Mouse (Mus musculus): ENCODE results near the gene Il16. TPM values are rescaled to one million over a fixed set of nuclear protein-coding genes. Genes with fewer than 3 reads are reported as not detected.

The Il16 gene
- polyA plus RNA-seq, 1 experiment from 2014 or later: 1.6 TPM

- Histone ChIP-seq H3K36me3 (replicated peaks; ENCODE audit: control insufficient read depth, insufficient read depth, low read depth, low read length) (no peaks in the 10 kb centered on the region), H3K9ac (replicated peaks; ENCODE audit: low read length) (no peak overlapping the region), H3K27ac (replicated peaks; ENCODE audit: low read depth, low read length) (no peak overlapping the region), H3K4me1 (ENCODE audit: control insufficient read depth, insufficient read depth, low read length) (no peaks in the 10 kb centered on the region), H3K4me3 (ENCODE audit: low read depth, low read length) (no peak overlapping the region), H3K4me2 (ENCODE audit: low read depth, low read length) (no peak overlapping the region), H3K9me3 (replicated peaks; ENCODE audit: control insufficient read depth, low read length) (no peaks in the 10 kb centered on the region), H3K27me3 (ENCODE audit: control insufficient read depth, insufficient read depth, low read length) (no peaks in the 10 kb centered on the region)
- DNase-seq (ENCODE audit: low spot score) (no peak), ATAC-seq (replicated peaks; ENCODE audit: insufficient number of reproducible peaks, low FRiP score, low TSS enrichment, low read depth) (no peak)
- 78% methylated on average over 9 of the region's 9 CpGs for whole genome bisulfite sequencing
Observed at GRCm38 (mm10) chr7:83659159-83660065, 86.1 kb downstream of the Il16 start.

GRCm38 (mm10) chr7:83658716-83659115, 86.8 kb downstream of the Il16 start:
- Histone ChIP-seq H3K4me2 (ENCODE audit: low read depth, low read length) (no peak overlapping the region), H3K4me1 (ENCODE audit: control insufficient read depth, insufficient read depth, low read length) (no peaks in the 10 kb centered on the region), H3K36me3 (replicated peaks; ENCODE audit: control insufficient read depth, insufficient read depth, low read depth, low read length) (no peaks in the 10 kb centered on the region), H3K9ac (replicated peaks; ENCODE audit: low read length) (no peak overlapping the region), H3K27ac (replicated peaks; ENCODE audit: low read depth, low read length) (no peak overlapping the region), H3K9me3 (replicated peaks; ENCODE audit: control insufficient read depth, low read length) (no peaks in the 10 kb centered on the region), H3K27me3 (ENCODE audit: control insufficient read depth, insufficient read depth, low read length) (no peaks in the 10 kb centered on the region), H3K4me3 (ENCODE audit: low read depth, low read length) (no peak overlapping the region)
- DNase-seq (ENCODE audit: low spot score) (no peak), ATAC-seq (replicated peaks; ENCODE audit: insufficient number of reproducible peaks, low FRiP score, low TSS enrichment, low read depth) (no peak)
- WGBS: 60% methylated on average over 1 of the region's 1 CpGs

- no peak overlapping the region for H3K9ac ChIP-seq (replicated peaks; ENCODE audit: low read length)
- H3K4me1 ChIP-seq (ENCODE audit: control insufficient read depth, insufficient read depth, low read length): no peaks in the 10 kb centered on the region
- no peak for ATAC-seq (replicated peaks; ENCODE audit: insufficient number of reproducible peaks, low FRiP score, low TSS enrichment, low read depth)
- DNase-seq (ENCODE audit: low spot score): no peak
- no peak overlapping the region for H3K4me3 ChIP-seq (ENCODE audit: low read depth, low read length)
- H3K27me3 ChIP-seq (ENCODE audit: control insufficient read depth, insufficient read depth, low read length): no peaks in the 10 kb centered on the region
- 61% methylated on average over 5 of the region's 5 CpGs for WGBS
- H3K36me3 ChIP-seq (replicated peaks; ENCODE audit: control insufficient read depth, insufficient read depth, low read depth, low read length): no peaks in the 10 kb centered on the region
- no peaks in the 10 kb centered on the region for H3K9me3 ChIP-seq (replicated peaks; ENCODE audit: control insufficient read depth, low read length)
- H3K4me2 ChIP-seq (ENCODE audit: low read depth, low read length): no peak overlapping the region
- H3K27ac ChIP-seq (replicated peaks; ENCODE audit: low read depth, low read length): no peak overlapping the region
Observed at GRCm38 (mm10) chr7:83654938-83655630, 90.4 kb downstream of the Il16 start.

- Histone ChIP-seq H3K4me2 (ENCODE audit: low read depth, low read length) (no peak overlapping the region), H3K9me3 (replicated peaks; ENCODE audit: control insufficient read depth, low read length) (no peaks in the 10 kb centered on the region), H3K27me3 (ENCODE audit: control insufficient read depth, insufficient read depth, low read length) (no peaks in the 10 kb centered on the region), H3K4me3 (ENCODE audit: low read depth, low read length) (no peak overlapping the region), H3K9ac (replicated peaks; ENCODE audit: low read length) (no peak overlapping the region), H3K27ac (replicated peaks; ENCODE audit: low read depth, low read length) (no peak overlapping the region), H3K4me1 (ENCODE audit: control insufficient read depth, insufficient read depth, low read length) (no peaks in the 10 kb centered on the region), H3K36me3 (replicated peaks; ENCODE audit: control insufficient read depth, insufficient read depth, low read depth, low read length) (no peaks in the 10 kb centered on the region)
- WGBS: 91% methylated on average over 2 of the region's 2 CpGs
- ATAC-seq (replicated peaks; ENCODE audit: insufficient number of reproducible peaks, low FRiP score, low TSS enrichment, low read depth) (no peak), DNase-seq (ENCODE audit: low spot score) (no peak)
Observed at GRCm38 (mm10) chr7:83654196-83654595, 91.3 kb downstream of the Il16 start.

- DNase-seq (ENCODE audit: low spot score) (no peak), ATAC-seq (replicated peaks; ENCODE audit: insufficient number of reproducible peaks, low FRiP score, low TSS enrichment, low read depth) (no peak)
- 91% methylated on average over 2 of the region's 2 CpGs for WGBS
Observed at GRCm38 (mm10) chr7:83653605-83654051, 91.9 kb downstream of the Il16 start.

GRCm38 (mm10) chr7:83652498-83652897, 93.0 kb downstream of the Il16 start:
- Histone ChIP-seq H3K4me1 (ENCODE audit: control insufficient read depth, insufficient read depth, low read length) (no peaks in the 10 kb centered on the region), H3K36me3 (replicated peaks; ENCODE audit: control insufficient read depth, insufficient read depth, low read depth, low read length) (no peaks in the 10 kb centered on the region), H3K4me3 (ENCODE audit: low read depth, low read length) (no peak overlapping the region), H3K27me3 (ENCODE audit: control insufficient read depth, insufficient read depth, low read length) (no peaks in the 10 kb centered on the region), H3K9me3 (replicated peaks; ENCODE audit: control insufficient read depth, low read length) (no peaks in the 10 kb centered on the region), H3K27ac (replicated peaks; ENCODE audit: low read depth, low read length) (no peak overlapping the region), H3K9ac (replicated peaks; ENCODE audit: low read length) (no peak overlapping the region), H3K4me2 (ENCODE audit: low read depth, low read length) (no peak overlapping the region)
- DNase-seq (ENCODE audit: low spot score): no peak
- WGBS: 81% methylated on average over 5 of the region's 5 CpGs
- no peak for ATAC-seq (replicated peaks; ENCODE audit: insufficient number of reproducible peaks, low FRiP score, low TSS enrichment, low read depth)

More at GRCm38 (mm10) chr7:83653605-83654051, 91.9 kb downstream of the Il16 start:
- Histone ChIP-seq H3K9me3 (replicated peaks; ENCODE audit: control insufficient read depth, low read length) (no peaks in the 10 kb centered on the region), H3K9ac (replicated peaks; ENCODE audit: low read length) (no peak overlapping the region), H3K36me3 (replicated peaks; ENCODE audit: control insufficient read depth, insufficient read depth, low read depth, low read length) (no peaks in the 10 kb centered on the region), H3K4me2 (ENCODE audit: low read depth, low read length) (no peak overlapping the region), H3K27me3 (ENCODE audit: control insufficient read depth, insufficient read depth, low read length) (no peaks in the 10 kb centered on the region), H3K4me1 (ENCODE audit: control insufficient read depth, insufficient read depth, low read length) (no peaks in the 10 kb centered on the region), H3K4me3 (ENCODE audit: low read depth, low read length) (no peak overlapping the region), H3K27ac (replicated peaks; ENCODE audit: low read depth, low read length) (no peak overlapping the region)

GRCm38 (mm10) chr7:83650638-83651037, 94.9 kb downstream of the Il16 start:
- Histone ChIP-seq H3K36me3 (replicated peaks; ENCODE audit: control insufficient read depth, insufficient read depth, low read depth, low read length) (no peaks in the 10 kb centered on the region), H3K9me3 (replicated peaks; ENCODE audit: control insufficient read depth, low read length) (no peaks in the 10 kb centered on the region), H3K27ac (replicated peaks; ENCODE audit: low read depth, low read length) (no peak overlapping the region), H3K4me2 (ENCODE audit: low read depth, low read length) (no peak overlapping the region), H3K9ac (replicated peaks; ENCODE audit: low read length) (no peak overlapping the region), H3K4me1 (ENCODE audit: control insufficient read depth, insufficient read depth, low read length) (no peaks in the 10 kb centered on the region), H3K4me3 (ENCODE audit: low read depth, low read length) (no peak overlapping the region), H3K27me3 (ENCODE audit: control insufficient read depth, insufficient read depth, low read length) (no peaks in the 10 kb centered on the region)
- ATAC-seq (replicated peaks; ENCODE audit: insufficient number of reproducible peaks, low FRiP score, low TSS enrichment, low read depth) (no peak), DNase-seq (ENCODE audit: low spot score) (no peak)
- WGBS: 89% methylated on average over 5 of the region's 5 CpGs

GRCm38 (mm10) chr7:83648807-83649206, 96.7 kb downstream of the Il16 start:
- WGBS: 79% methylated on average over 7 of the region's 7 CpGs
- DNase-seq (ENCODE audit: low spot score) (no peak), ATAC-seq (replicated peaks; ENCODE audit: insufficient number of reproducible peaks, low FRiP score, low TSS enrichment, low read depth) (no peak)
- H3K9ac ChIP-seq (replicated peaks; ENCODE audit: low read length): no peak overlapping the region
- no peaks in the 10 kb centered on the region for H3K27me3 ChIP-seq (ENCODE audit: control insufficient read depth, insufficient read depth, low read length)
- H3K27ac ChIP-seq (replicated peaks; ENCODE audit: low read depth, low read length): no peak overlapping the region
- no peaks in the 10 kb centered on the region for H3K36me3 ChIP-seq (replicated peaks; ENCODE audit: control insufficient read depth, insufficient read depth, low read depth, low read length)
- no peaks in the 10 kb centered on the region for H3K4me1 ChIP-seq (ENCODE audit: control insufficient read depth, insufficient read depth, low read length)
- no peak overlapping the region for H3K4me2 ChIP-seq (ENCODE audit: low read depth, low read length)
- no peaks in the 10 kb centered on the region for H3K9me3 ChIP-seq (replicated peaks; ENCODE audit: control insufficient read depth, low read length)
- no peak overlapping the region for H3K4me3 ChIP-seq (ENCODE audit: low read depth, low read length)
